28 mouse cellular contexts compared by ENCODE assay signal in the genomic region with DNA sequence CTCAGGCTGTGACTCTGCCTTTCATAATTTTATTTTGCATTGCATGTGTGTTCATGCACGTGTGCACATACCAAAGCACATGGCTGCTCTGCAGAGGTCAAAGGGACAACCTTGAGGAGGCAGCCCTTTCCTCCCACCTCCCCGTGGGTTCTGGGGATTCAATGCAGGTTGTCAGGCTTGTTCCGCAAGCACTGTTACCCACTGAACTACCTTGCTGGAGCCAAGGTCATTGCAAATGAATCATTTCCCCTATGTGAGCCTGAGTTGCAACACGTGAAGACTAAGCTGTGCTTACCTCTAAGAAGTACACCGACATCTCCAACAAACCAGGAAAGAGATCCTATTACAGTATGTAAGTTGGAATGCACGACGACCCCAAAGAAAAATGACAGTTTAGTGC. TPM values are rescaled to one million over a fixed set of nuclear protein-coding genes. Genes with fewer than 3 reads are reported as not detected.
DNase-seq lines count a peak whose midpoint lies in the region; ATAC-seq and TF ChIP-seq lines count a peak whose summit lies in the region.
"Had no signal": no experiment of that assay in that cellular context is flagged by ENCODE, and none has a peak within 500 bp of the region (broad histone marks: within the 10 kb centered on the region; RNA-seq: fewer than 3 reads in every experiment).

No protein-coding gene starts in this region.

- no peaks in the 10 kb centered on the region for H3K27me3 ChIP-seq in embryonic facial prominence, embryonic 14.5 days (replicated peaks; ENCODE audit: control insufficient read depth, insufficient read depth, low read length)
- H3K27me3 ChIP-seq in embryonic facial prominence, embryonic 10.5 days (replicated peaks; ENCODE audit: low read depth, poor library complexity, severe bottlenecking), result no peaks in the 10 kb centered on the region
- no peaks in the 10 kb centered on the region for H3K27me3 ChIP-seq in liver, postnatal 0 days (ENCODE audit: insufficient read depth, low read length)
- H3K27me3 ChIP-seq: heart, embryonic 12.5 days; hindbrain, embryonic 13.5 days; megakaryocyte, embryonic 14.5 days; neural tube, embryonic 15.5 days had no signal

- ATAC-seq in embryonic facial prominence, embryonic 14.5 days (ENCODE audit: low read depth), result no peak
- no peak for ATAC-seq in liver, postnatal 0 days
- no peak for ATAC-seq in frontal cortex, adult (ENCODE audit: low TSS enrichment)

- H3K4me1 ChIP-seq in embryonic facial prominence, embryonic 14.5 days (ENCODE audit: control insufficient read depth, insufficient read depth, low read length), result no peaks in the 10 kb centered on the region
- no peaks in the 10 kb centered on the region for H3K4me1 ChIP-seq in embryonic facial prominence, embryonic 10.5 days
- no peaks in the 10 kb centered on the region for H3K4me1 ChIP-seq in liver, postnatal 0 days (ENCODE audit: insufficient read depth)
- H3K4me1 ChIP-seq: heart, embryonic 12.5 days; hindbrain, embryonic 13.5 days; limb, embryonic 10.5 days; megakaryocyte, embryonic 14.5 days; neural tube, embryonic 15.5 days had no signal

- H3K9me3 ChIP-seq in embryonic facial prominence, embryonic 14.5 days (ENCODE audit: control insufficient read depth, low read length), result no peaks in the 10 kb centered on the region
- H3K9me3 ChIP-seq in embryonic facial prominence, embryonic 10.5 days, result no peaks in the 10 kb centered on the region
- H3K9me3 ChIP-seq in liver, postnatal 0 days (ENCODE audit: low read length), result no peaks in the 10 kb centered on the region
- H3K9me3 ChIP-seq: heart, embryonic 12.5 days; hindbrain, embryonic 13.5 days; limb, embryonic 10.5 days; megakaryocyte, embryonic 14.5 days; neural tube, embryonic 15.5 days had no signal

- no peak overlapping the region for H3K27ac ChIP-seq in embryonic facial prominence, embryonic 14.5 days (replicated peaks; ENCODE audit: low read depth, low read length)
- no peak overlapping the region for H3K27ac ChIP-seq in embryonic facial prominence, embryonic 10.5 days (replicated peaks)
- H3K27ac ChIP-seq in liver, postnatal 0 days (ENCODE audit: low read depth), result no peak overlapping the region
- H3K27ac ChIP-seq: gastrocnemius, adult 2 months; hindbrain, embryonic 13.5 days; limb, embryonic 10.5 days; neural tube, embryonic 15.5 days had no signal

- peak; percentile 16 for DNase-seq in embryonic facial prominence, embryonic 14.5 days (ENCODE audit: low spot score)
- DNase-seq in embryonic facial prominence, embryonic 10.5 days (ENCODE audit: low spot score), result no peak
- DNase-seq in urinary bladder, postnatal 25 days (ENCODE audit: low spot score), result peak; percentile 19
- DNase-seq in urinary bladder, adult 2 months (ENCODE audit: low spot score), result no peak
- DNase-seq in kidney, postnatal 10 days, result peak; percentile 15
- no peak for DNase-seq in liver, postnatal 0 days
- no peak for DNase-seq in ovary, postnatal 14 days (ENCODE audit: low spot score)
- DNase-seq: adrenal gland, postnatal 14 days; cerebellum, adult 18-20 months; cerebellum, postnatal 25 days; embryo, embryonic 11 days; gastrocnemius, adult 2 months; heart, adult 11 months; heart, postnatal 14 days; layer of hippocampus, adult 9-11 months; lung, adult 18-20 months; lung, postnatal 14 days; midbrain, embryonic 14.5 days; right cerebral cortex, postnatal 14 days; spleen, adult 18-20 months had no signal

- H3K4me2 ChIP-seq in embryonic facial prominence, embryonic 14.5 days (ENCODE audit: low read depth, low read length), result no peak overlapping the region
- no peak overlapping the region for H3K4me2 ChIP-seq in liver, postnatal 0 days (ENCODE audit: low read depth, low read length)
- H3K4me2 ChIP-seq: heart, embryonic 12.5 days; hindbrain, embryonic 13.5 days; neural tube, embryonic 15.5 days had no signal

- H3K4me3 ChIP-seq in embryonic facial prominence, embryonic 14.5 days (ENCODE audit: low read depth, low read length), result no peak overlapping the region
- H3K4me3 ChIP-seq in embryonic facial prominence, embryonic 10.5 days, result no peak overlapping the region
- no peak overlapping the region for H3K4me3 ChIP-seq in liver, postnatal 0 days (ENCODE audit: low read depth, low read length)
- H3K4me3 ChIP-seq: gastrocnemius, adult 2 months; heart, embryonic 12.5 days; hindbrain, embryonic 13.5 days; limb, embryonic 10.5 days; megakaryocyte, embryonic 14.5 days; neural tube, embryonic 15.5 days had no signal

- H3K36me3 ChIP-seq in embryonic facial prominence, embryonic 14.5 days (ENCODE audit: control insufficient read depth, insufficient read depth, low read length), result peaks cover 25% of the 10 kb centered on the region
- no peaks in the 10 kb centered on the region for H3K36me3 ChIP-seq in embryonic facial prominence, embryonic 10.5 days (replicated peaks)
- H3K36me3 ChIP-seq in liver, postnatal 0 days (replicated peaks; ENCODE audit: insufficient read depth, low read length), result no peaks in the 10 kb centered on the region
- H3K36me3 ChIP-seq: limb, embryonic 10.5 days had no signal

- H3K9ac ChIP-seq in embryonic facial prominence, embryonic 14.5 days (ENCODE audit: low read depth, low read length), result no peak overlapping the region
- H3K9ac ChIP-seq in liver, postnatal 0 days (replicated peaks), result no peak overlapping the region
- H3K9ac ChIP-seq: heart, embryonic 12.5 days; hindbrain, embryonic 13.5 days; neural tube, embryonic 15.5 days had no signal

- no peak for TF ChIP-seq CTCF in liver, postnatal 0 days (IDR thresholded peaks at IDR 0.05; ENCODE audit: low read depth)

- TF ChIP-seq EP300 in liver, postnatal 0 days (IDR thresholded peaks at IDR 0.05; ENCODE audit: low read depth), result no peak

- WGBS in embryonic facial prominence, embryonic 14.5 days, result 60% methylated on average over 7 of the region's 7 CpGs
- WGBS in embryonic facial prominence, embryonic 10.5 days, result 73% methylated on average over 7 of the region's 7 CpGs
- 81% methylated on average over 7 of the region's 7 CpGs for WGBS in liver, postnatal 0 days (ENCODE audit: insufficient replicate concordance)

RNA-seq across cellular contexts. Expression of a gene that starts 48.2 kb away (rescaled TPM):
- 2.8 TPM in 2 replicates for polyA plus RNA-seq in embryonic facial prominence, embryonic 14.5 days (2014; fragmentation: Nextera tagmentation; extraction: Ambion mirVana)
- polyA plus RNA-seq in embryonic facial prominence, embryonic 10.5 days (2016; fragmentation: Nextera tagmentation; extraction: Ambion mirVana), result 7.3 and 7.6 TPM in 2 replicates
- polyA plus RNA-seq in urinary bladder, adult 2 months (2012; rRNA removed), result 0.01 and 0.03 TPM in 2 replicates
- not detected in 2 replicates for polyA plus RNA-seq in liver, postnatal 0 days (2015; fragmentation: Nextera tagmentation; extraction: Ambion mirVana)
- polyA plus RNA-seq: intestine, embryonic 14.5 days; liver, adult 2 months; neural tube, embryonic 15.5 days had no signal

Comparison
In these comparisons a context has a peak if more than half of its experiments do, and no peak if none do; other contexts are left out.
1. DNase-seq: peak in embryonic facial prominence, embryonic 14.5 days (single experiment), urinary bladder, postnatal 25 days (single experiment) and kidney, postnatal 10 days (single experiment); none in embryonic facial prominence, embryonic 10.5 days (single experiment), urinary bladder, adult 2 months (single experiment), liver, postnatal 0 days (single experiment) and ovary, postnatal 14 days (single experiment).